Mouse (Mus musculus): ENCODE data around the gene Susd4. TPM values are rescaled to one million over a fixed set of nuclear protein-coding genes. Genes with fewer than 3 reads are reported as not detected.
A peak's percentile ranks its signal among the peaks of the same experiment; 100 is the strongest.

Susd4 gene
- polyA plus RNA-seq, 1 experiment from 2014 or later: 13.1 TPM

DNA sequence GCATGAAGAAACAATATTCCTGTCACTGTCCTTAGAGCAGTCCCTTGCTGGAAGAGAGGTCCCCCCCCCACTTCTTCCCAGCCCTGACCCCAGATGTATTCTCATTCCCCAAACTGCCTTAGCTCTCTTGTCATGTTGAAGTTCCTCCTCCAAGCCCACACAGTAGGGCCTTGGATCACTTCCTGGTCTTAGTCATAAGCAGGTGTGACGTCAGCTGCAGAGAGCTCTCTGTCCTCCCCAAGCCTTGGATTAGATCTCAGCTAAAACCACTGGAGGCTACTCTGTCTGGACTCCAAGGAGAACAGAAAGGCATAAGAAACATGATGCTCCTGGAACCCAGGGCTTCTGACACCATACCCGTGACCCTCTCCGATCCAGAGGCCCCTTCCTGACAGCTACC is 104.2 kb downstream of the Susd4 start:
- Histone ChIP-seq H3K4me2 (ENCODE audit: low read depth, low read length) (no peak overlapping the region), H3K36me3 (replicated peaks; ENCODE audit: control insufficient read depth, insufficient read depth, low read depth, low read length) (no peaks in the 10 kb centered on the region), H3K4me3 (ENCODE audit: low read depth, low read length) (no peak overlapping the region), H3K9ac (replicated peaks; ENCODE audit: low read length) (no peak overlapping the region), H3K27me3 (ENCODE audit: control insufficient read depth, insufficient read depth, low read length) (no peaks in the 10 kb centered on the region), H3K27ac (replicated peaks; ENCODE audit: low read depth, low read length) (no peak overlapping the region), H3K9me3 (replicated peaks; ENCODE audit: control insufficient read depth, low read length) (no peaks in the 10 kb centered on the region), H3K4me1 (ENCODE audit: control insufficient read depth, insufficient read depth, low read length) (peaks cover 4% of the 10 kb centered on the region; the same call in 1 of the 2 replicates)
- no peak for ATAC-seq (replicated peaks; ENCODE audit: insufficient number of reproducible peaks, low FRiP score, low TSS enrichment, low read depth)
- DNase-seq (ENCODE audit: low spot score): no peak
- 91% methylated on average over 3 of the region's 3 CpGs for WGBS

DNA sequence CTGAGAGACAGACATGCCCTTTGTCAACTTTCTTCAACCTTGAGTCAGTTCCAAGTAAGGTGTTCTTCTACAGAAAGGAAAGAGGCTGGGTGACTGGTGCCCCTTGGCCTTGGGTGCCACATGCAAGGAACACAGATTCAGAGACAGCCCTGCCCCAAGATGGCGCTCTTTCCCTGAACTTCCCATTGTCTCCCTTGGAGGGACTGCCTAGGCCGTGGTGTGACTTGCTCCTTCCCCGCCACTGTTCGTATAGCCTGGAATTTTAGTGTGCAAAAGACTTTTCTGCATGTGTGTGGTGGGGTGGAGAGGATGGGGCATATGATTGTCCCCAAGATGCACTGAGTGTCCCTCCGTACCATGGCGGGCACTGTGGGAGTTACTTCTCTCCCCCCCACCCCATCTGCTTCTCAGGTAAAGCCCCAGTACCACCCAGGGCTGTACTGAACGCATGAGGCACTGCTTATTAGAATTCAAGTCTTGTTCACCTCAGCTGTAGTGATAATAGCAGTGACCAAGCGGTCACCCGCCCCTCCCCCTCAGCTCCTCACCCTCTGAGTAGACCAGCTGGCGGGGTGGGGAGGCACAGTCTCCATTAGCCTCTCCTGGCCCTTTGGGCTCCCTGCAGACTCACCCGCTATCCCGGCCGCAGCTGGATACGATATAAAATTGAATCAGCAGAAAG is 104.9 kb downstream of the Susd4 start:
- ATAC-seq (replicated peaks; ENCODE audit: insufficient number of reproducible peaks, low FRiP score, low TSS enrichment, low read depth) (peak; percentile 82), DNase-seq (ENCODE audit: low spot score) (peak; percentile 39)
- Histone ChIP-seq H3K9ac (replicated peaks; ENCODE audit: low read length) (no peak overlapping the region), H3K27ac (replicated peaks; ENCODE audit: low read depth, low read length) (peak overlapping the region; percentile 41; the same call in 1 of the 2 replicates), H3K4me1 (ENCODE audit: control insufficient read depth, insufficient read depth, low read length) (peaks cover 4% of the 10 kb centered on the region; the same call in 1 of the 2 replicates), H3K36me3 (replicated peaks; ENCODE audit: control insufficient read depth, insufficient read depth, low read depth, low read length) (no peaks in the 10 kb centered on the region), H3K4me2 (ENCODE audit: low read depth, low read length) (no peak overlapping the region), H3K9me3 (replicated peaks; ENCODE audit: control insufficient read depth, low read length) (no peaks in the 10 kb centered on the region), H3K27me3 (ENCODE audit: control insufficient read depth, insufficient read depth, low read length) (no peaks in the 10 kb centered on the region), H3K4me3 (ENCODE audit: low read depth, low read length) (no peak overlapping the region)
- WGBS: 64% methylated on average over 14 of the region's 14 CpGs

DNA sequence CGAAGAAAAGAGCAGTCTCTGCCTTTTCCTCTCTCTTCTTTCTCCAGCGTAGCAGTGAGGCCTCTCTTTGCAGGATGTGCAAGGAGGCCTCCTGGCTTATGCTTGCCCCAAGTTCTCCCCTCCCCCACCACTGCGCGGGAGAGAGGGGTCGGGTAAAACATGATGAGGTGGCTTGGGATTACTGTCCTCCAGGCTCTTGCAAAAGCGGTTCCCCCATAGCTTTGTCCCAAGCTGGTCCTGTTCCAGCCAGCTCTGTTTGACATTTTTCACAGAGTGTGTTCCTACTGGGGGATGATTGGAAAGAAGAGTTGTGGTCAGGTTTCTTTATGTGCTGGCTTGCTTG is 105.4 kb downstream of the Susd4 start:
- H3K36me3 ChIP-seq (replicated peaks; ENCODE audit: control insufficient read depth, insufficient read depth, low read depth, low read length): no peaks in the 10 kb centered on the region
- H3K9ac ChIP-seq (replicated peaks; ENCODE audit: low read length): no peak overlapping the region
- no peaks in the 10 kb centered on the region for H3K9me3 ChIP-seq (replicated peaks; ENCODE audit: control insufficient read depth, low read length)
- no peaks in the 10 kb centered on the region for H3K27me3 ChIP-seq (ENCODE audit: control insufficient read depth, insufficient read depth, low read length)
- no peak for DNase-seq (ENCODE audit: low spot score)
- WGBS: 44% methylated on average over 6 of the region's 6 CpGs
- peaks cover 4% of the 10 kb centered on the region; the same call in 1 of the 2 replicates for H3K4me1 ChIP-seq (ENCODE audit: control insufficient read depth, insufficient read depth, low read length)
- peak; percentile 70 for ATAC-seq (replicated peaks; ENCODE audit: insufficient number of reproducible peaks, low FRiP score, low TSS enrichment, low read depth)
- no peak overlapping the region for H3K4me2 ChIP-seq (ENCODE audit: low read depth, low read length)
- H3K4me3 ChIP-seq (ENCODE audit: low read depth, low read length): no peak overlapping the region
- H3K27ac ChIP-seq (replicated peaks; ENCODE audit: low read depth, low read length): peak overlapping the region; percentile 41; the same call in 1 of the 2 replicates

DNA sequence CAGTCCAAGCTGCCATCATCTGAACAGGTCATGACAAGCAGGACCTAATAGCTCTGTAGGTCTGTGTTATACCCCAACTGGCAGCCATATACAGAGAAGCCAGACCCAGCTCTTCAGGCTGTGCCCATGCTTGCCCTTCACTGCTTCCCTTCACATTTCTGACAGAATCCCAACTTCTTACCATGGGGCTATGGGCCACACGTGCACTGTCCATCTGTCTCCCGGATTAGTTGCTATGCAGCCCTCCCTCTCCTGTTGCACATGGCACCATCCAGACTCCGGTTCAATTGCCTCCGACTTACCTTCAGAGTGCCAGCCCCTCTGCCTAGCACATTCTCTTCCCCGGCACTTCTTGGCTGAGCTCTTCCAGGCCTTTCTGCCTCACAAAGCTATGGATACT is 114.5 kb downstream of the Susd4 start:
- no peak for ATAC-seq (replicated peaks; ENCODE audit: insufficient number of reproducible peaks, low FRiP score, low TSS enrichment, low read depth)
- Histone ChIP-seq H3K4me1 (ENCODE audit: control insufficient read depth, insufficient read depth, low read length) (no peaks in the 10 kb centered on the region), H3K4me3 (ENCODE audit: low read depth, low read length) (no peak overlapping the region), H3K36me3 (replicated peaks; ENCODE audit: control insufficient read depth, insufficient read depth, low read depth, low read length) (no peaks in the 10 kb centered on the region), H3K4me2 (ENCODE audit: low read depth, low read length) (no peak overlapping the region), H3K27me3 (ENCODE audit: control insufficient read depth, insufficient read depth, low read length) (no peaks in the 10 kb centered on the region), H3K9me3 (replicated peaks; ENCODE audit: control insufficient read depth, low read length) (no peaks in the 10 kb centered on the region), H3K9ac (replicated peaks; ENCODE audit: low read length) (no peak overlapping the region), H3K27ac (replicated peaks; ENCODE audit: low read depth, low read length) (no peak overlapping the region)
- WGBS: 86% methylated on average over 5 of the region's 5 CpGs
- no peak for DNase-seq (ENCODE audit: low spot score)

DNA sequence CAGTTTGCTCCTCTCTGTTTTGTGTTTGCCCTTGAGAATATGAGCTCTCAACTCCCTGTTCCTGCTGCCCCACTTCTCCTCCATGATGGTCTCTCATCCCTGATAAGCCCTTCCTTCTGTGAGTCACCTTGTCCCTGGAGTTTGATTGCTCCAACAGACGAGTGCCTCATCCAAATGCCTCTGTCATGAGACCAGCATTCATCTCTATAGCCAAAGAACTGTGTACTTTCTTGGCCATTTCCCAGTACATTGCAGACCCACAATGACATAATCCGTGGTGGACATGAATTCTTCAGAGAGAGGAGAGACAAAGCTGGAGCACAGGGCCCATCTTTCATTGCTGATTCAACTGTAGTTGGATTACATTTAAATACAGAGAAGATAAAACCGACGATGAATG is 115.1 kb downstream of the Susd4 start:
- Histone ChIP-seq H3K27ac (replicated peaks; ENCODE audit: low read depth, low read length) (no peak overlapping the region), H3K4me1 (ENCODE audit: control insufficient read depth, insufficient read depth, low read length) (no peaks in the 10 kb centered on the region), H3K9me3 (replicated peaks; ENCODE audit: control insufficient read depth, low read length) (no peaks in the 10 kb centered on the region), H3K4me3 (ENCODE audit: low read depth, low read length) (no peak overlapping the region), H3K9ac (replicated peaks; ENCODE audit: low read length) (no peak overlapping the region), H3K27me3 (ENCODE audit: control insufficient read depth, insufficient read depth, low read length) (no peaks in the 10 kb centered on the region), H3K4me2 (ENCODE audit: low read depth, low read length) (no peak overlapping the region), H3K36me3 (replicated peaks; ENCODE audit: control insufficient read depth, insufficient read depth, low read depth, low read length) (no peaks in the 10 kb centered on the region)
- no peak for ATAC-seq (replicated peaks; ENCODE audit: insufficient number of reproducible peaks, low FRiP score, low TSS enrichment, low read depth)
- 88% methylated on average over 4 of the region's 4 CpGs for WGBS
- DNase-seq (ENCODE audit: low spot score): no peak

DNA sequence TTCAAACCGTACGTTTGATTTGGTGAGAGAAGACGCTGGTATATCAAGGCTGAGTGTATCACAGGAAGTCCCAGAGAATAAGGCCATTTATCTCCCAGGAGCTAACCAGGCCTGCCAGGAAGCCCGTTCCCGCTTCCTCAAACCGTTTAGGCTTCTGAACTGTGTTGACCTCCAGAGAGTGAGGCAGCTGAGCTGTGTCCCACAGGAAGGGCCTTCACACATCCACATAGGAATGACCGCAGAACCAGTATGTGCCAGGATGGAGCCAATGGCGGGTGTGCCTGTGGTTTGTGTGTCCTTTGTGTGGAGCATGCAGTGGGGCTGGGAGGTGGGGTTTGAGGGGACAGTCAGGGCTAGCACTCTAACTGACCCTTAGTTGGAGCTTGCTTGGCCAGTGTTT is 117.6 kb downstream of the Susd4 start:
- no peak overlapping the region for H3K4me3 ChIP-seq (ENCODE audit: low read depth, low read length)
- H3K27me3 ChIP-seq (ENCODE audit: control insufficient read depth, insufficient read depth, low read length): no peaks in the 10 kb centered on the region
- WGBS: 78% methylated on average over 8 of the region's 8 CpGs
- DNase-seq (ENCODE audit: low spot score) (no peak), ATAC-seq (replicated peaks; ENCODE audit: insufficient number of reproducible peaks, low FRiP score, low TSS enrichment, low read depth) (no peak)
- H3K9me3 ChIP-seq (replicated peaks; ENCODE audit: control insufficient read depth, low read length): no peaks in the 10 kb centered on the region
- H3K36me3 ChIP-seq (replicated peaks; ENCODE audit: control insufficient read depth, insufficient read depth, low read depth, low read length): no peaks in the 10 kb centered on the region
- no peak overlapping the region for H3K4me2 ChIP-seq (ENCODE audit: low read depth, low read length)
- H3K4me1 ChIP-seq (ENCODE audit: control insufficient read depth, insufficient read depth, low read length): no peaks in the 10 kb centered on the region
- no peak overlapping the region for H3K27ac ChIP-seq (replicated peaks; ENCODE audit: low read depth, low read length)
- H3K9ac ChIP-seq (replicated peaks; ENCODE audit: low read length): no peak overlapping the region

DNA sequence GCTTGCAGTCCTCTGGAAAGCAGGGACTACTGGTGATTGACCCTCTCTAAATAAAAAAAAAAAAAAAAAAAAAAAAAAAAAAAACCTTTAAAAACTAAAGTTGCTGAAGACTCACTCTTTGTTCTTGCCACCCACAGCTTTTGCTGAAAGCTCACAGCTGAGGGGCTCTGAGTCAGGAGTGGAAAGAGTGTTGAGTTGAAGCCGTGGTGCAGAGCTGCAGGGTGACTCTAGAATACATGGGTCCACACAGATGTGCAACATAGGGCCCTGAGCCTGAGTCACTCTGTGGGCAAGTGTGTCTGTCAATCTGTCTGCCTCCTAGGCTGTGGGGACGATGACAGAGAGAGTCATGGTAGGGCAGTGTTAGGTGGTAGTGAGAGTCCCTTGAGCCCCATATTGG is 119.0 kb downstream of the Susd4 start:
- ATAC-seq (replicated peaks; ENCODE audit: insufficient number of reproducible peaks, low FRiP score, low TSS enrichment, low read depth) (no peak), DNase-seq (ENCODE audit: low spot score) (no peak)
- H3K4me1 ChIP-seq (ENCODE audit: control insufficient read depth, insufficient read depth, low read length): no peaks in the 10 kb centered on the region
- no peak overlapping the region for H3K27ac ChIP-seq (replicated peaks; ENCODE audit: low read depth, low read length)
- H3K9ac ChIP-seq (replicated peaks; ENCODE audit: low read length): no peak overlapping the region
- H3K27me3 ChIP-seq (ENCODE audit: control insufficient read depth, insufficient read depth, low read length): no peaks in the 10 kb centered on the region
- WGBS: 68% methylated on average over 2 of the region's 2 CpGs
- no peaks in the 10 kb centered on the region for H3K36me3 ChIP-seq (replicated peaks; ENCODE audit: control insufficient read depth, insufficient read depth, low read depth, low read length)
- H3K4me3 ChIP-seq (ENCODE audit: low read depth, low read length): no peak overlapping the region
- no peak overlapping the region for H3K4me2 ChIP-seq (ENCODE audit: low read depth, low read length)
- no peaks in the 10 kb centered on the region for H3K9me3 ChIP-seq (replicated peaks; ENCODE audit: control insufficient read depth, low read length)

DNA sequence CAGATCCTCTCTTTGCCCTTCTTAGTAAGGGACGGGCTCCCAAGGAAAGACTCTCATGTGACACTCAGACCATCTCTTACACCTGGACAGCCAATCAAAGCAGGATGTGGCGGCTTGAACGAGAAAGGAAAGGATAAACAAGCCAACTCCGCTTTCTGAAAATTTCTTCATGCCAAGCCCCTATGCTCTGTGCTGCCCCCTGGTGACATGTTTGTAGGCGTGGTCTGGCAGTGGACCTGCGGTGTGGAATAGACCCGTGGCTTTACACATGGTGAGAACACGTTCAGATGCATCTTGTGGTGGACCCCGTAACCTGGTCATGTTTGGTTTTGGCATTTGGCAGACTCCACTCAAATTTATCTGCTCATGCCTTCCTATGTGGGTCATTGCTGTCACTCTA is 132.0 kb downstream of the Susd4 start:
- DNase-seq (ENCODE audit: low spot score) (peak; percentile 53), ATAC-seq (replicated peaks; ENCODE audit: insufficient number of reproducible peaks, low FRiP score, low TSS enrichment, low read depth) (no peak)
- Histone ChIP-seq H3K36me3 (replicated peaks; ENCODE audit: control insufficient read depth, insufficient read depth, low read depth, low read length) (no peaks in the 10 kb centered on the region), H3K9ac (replicated peaks; ENCODE audit: low read length) (no peak overlapping the region), H3K27me3 (ENCODE audit: control insufficient read depth, insufficient read depth, low read length) (no peaks in the 10 kb centered on the region), H3K4me3 (ENCODE audit: low read depth, low read length) (no peak overlapping the region), H3K4me2 (ENCODE audit: low read depth, low read length) (no peak overlapping the region), H3K27ac (replicated peaks; ENCODE audit: low read depth, low read length) (no peak overlapping the region), H3K9me3 (replicated peaks; ENCODE audit: control insufficient read depth, low read length) (no peaks in the 10 kb centered on the region), H3K4me1 (ENCODE audit: control insufficient read depth, insufficient read depth, low read length) (no peaks in the 10 kb centered on the region)
- WGBS: 61% methylated on average over 9 of the region's 9 CpGs

All from embryonic facial prominence, embryonic 11.5 days (tissue).